Mouse (Mus musculus) activated CD4-positive, CD25-positive, alpha-beta regulatory T cell, adult 4 months (primary cell): ENCODE measurements around the gene Cyp2t4. TPM values are rescaled to one million over a fixed set of nuclear protein-coding genes. Genes with fewer than 3 reads are reported as not detected.
A peak's percentile ranks its signal among the peaks of the same experiment; 100 is the strongest.

Experiments
- ATAC-seq: one replicate; pipeline ENCODE4 v1.8.0; 2017
- polyA plus RNA-seq, 2 experiments: library from polyadenylated mRNA; unstranded; fragments of 100-300 nt; shearing (Covaris generic); gene quantifications; one replicate each; pipeline ENCODE4 v1.2.1; 2017

Cyp2t4 gene
- polyA plus RNA-seq, 2 experiments from 2014 or later: 0.41 TPM; not detected in 1

DNA sequence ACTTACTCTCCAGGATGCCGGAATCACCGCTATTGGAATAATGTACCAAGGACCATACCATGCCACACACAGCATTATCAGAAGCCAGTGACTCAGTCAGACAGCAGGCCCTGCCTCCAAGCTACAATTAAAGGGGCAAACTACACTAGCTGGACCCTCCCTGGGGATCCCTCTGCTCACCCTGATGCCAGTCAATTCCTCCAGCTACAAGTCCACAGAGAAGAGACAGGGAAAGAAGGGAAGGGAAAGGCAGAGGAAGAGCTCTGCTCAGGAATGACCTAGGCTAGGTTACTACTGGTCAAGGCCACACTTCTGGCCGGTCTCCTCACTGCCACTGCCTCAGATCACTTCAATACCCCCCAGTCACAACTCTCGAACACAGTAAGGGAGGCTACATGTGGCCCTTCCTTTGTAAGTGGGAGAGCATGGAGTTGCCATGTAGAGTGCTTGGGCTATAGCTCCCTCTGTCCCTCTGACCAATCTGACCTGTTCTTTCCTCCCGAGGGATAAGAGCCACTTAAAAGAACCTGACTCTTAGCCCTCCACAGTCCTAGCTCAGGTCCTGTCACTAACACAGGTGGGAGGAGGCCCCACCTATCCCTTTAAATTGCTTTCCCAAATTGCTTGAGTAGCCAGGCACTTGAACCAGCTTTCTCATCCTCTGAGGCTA is 9.4 kb downstream of the Cyp2t4 start:
- no peak for ATAC-seq

DNA sequence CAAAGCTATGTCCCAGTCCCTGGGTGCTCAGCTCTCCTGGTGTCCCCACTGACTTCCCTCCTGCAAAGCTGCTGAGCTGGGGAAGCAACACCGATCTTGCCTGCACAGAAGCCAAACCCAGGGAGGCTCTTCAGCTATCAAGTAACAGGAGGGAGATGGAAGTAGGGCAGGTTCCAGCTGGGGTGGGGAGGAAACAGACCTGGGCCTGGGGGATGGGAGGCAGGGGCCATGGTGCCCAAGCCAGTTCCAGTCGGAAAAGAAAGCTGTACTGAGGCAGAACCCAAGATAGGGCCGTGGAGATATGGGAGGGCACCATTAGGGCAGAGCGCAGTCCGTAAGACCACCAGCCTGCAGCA is 9.9 kb downstream of the Cyp2t4 start:
- ATAC-seq: no peak

DNA sequence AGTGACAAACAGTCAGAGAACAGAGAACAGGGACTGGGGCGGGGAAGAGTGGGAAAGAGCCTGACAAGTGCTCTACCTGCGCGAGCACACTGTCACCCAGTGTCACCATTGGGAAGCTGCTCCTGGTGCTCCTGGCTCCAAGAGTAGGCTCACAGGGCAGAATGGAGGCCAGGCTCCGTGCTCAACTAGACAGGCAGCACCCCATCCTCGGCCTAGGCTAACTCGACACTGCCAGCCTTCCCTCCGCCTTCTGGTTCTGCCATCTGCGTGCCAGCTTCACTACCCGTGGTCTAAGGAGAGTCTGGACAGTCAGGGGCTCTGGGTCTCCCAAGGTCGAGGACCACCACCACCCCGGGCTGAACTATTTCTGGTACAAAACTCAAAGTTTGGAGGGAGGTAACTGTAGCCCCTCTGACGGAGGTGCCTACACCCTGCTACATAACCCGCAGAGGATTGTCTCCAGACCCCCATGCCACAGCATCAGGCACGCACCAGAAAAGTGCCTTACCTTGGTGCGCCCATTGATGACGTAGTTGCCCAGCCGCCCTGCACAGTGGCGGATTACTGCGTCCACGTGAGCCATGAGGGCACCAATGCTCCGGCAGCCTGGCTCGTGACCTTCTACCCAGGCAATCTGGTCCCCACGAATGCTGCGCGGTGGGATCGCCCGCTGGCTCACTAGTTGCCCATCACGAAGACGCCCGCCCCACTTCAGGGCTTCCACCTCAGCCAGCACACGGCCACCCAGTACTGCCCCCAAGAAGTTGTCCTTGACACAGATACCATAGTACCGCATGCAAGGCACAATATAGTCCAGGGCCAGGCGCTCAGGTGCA is 10.8 kb downstream of the Cyp2t4 start:
- ATAC-seq: no peak

DNA sequence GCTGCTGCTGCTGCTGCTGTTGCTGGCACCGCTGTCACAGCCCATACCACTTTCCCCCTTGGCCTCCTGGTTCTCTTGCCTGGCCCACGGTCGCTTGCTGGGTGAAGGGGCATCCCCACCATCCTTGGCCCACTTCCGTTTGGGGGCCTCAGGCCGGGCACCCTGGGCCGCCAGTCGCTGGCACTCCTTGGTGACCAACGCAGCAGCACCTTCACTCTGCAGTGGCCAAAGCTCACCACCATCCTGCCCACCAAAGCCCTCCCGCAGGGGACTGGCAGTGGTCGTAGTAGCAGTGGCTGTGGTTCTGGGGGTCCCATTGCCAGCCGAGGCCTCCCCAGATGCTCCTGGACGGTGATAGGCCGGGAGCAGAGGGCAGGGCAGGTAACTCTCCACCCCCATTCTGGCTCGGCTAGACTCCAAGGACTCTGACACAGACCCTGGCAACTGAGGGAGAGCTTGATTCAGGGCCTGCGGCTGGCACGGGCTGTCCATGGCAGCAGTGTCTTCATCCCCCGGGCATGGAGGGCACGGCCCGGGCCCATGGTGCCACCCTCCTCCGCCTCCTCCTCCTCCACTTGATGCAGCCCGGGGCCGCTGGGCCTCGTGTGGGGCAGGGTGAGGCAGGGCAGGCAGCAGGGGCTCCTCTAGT is 11.6 kb downstream of the Cyp2t4 start:
- ATAC-seq: no peak

DNA sequence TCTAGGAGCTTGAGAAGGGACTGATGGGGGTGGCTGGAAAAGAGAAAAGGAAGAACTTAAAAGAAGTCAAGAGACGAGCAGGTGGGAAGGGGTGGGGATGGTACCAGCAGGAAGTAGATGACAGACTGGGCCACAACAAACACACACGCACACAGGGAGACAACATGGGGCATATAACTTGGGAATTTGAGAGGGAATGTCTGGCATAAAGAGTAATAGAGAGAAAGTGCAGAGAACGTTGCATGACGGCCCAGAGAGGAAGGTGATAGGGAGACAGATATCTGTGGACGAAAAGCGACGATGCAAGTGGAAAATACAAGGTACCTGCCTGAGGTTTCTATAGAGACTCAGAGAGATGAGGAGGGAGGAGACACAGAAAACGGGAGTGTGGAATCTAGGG is 12.2 kb downstream of the Cyp2t4 start:
- ATAC-seq: no peak

DNA sequence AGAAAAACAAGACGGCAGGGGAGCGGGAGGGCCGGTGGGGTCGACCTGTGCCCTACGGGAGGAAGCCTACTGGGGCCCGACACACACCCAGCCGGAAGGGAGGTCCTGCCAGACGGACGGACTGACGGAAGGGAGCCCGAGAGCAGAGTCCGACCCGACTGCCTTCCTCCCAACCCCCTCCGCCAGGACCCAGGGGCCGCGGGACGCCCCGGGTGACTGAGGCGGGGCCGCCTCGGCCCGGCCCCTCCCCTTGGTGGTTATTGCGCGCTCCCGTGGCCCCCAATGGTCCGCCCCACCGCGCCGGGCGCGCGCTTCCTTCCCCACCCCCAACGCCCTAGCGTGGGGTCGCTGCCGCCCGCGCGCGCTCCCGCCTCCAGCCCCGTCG is 12.7 kb downstream of the Cyp2t4 start:
- peak; percentile 26 for ATAC-seq

DNA sequence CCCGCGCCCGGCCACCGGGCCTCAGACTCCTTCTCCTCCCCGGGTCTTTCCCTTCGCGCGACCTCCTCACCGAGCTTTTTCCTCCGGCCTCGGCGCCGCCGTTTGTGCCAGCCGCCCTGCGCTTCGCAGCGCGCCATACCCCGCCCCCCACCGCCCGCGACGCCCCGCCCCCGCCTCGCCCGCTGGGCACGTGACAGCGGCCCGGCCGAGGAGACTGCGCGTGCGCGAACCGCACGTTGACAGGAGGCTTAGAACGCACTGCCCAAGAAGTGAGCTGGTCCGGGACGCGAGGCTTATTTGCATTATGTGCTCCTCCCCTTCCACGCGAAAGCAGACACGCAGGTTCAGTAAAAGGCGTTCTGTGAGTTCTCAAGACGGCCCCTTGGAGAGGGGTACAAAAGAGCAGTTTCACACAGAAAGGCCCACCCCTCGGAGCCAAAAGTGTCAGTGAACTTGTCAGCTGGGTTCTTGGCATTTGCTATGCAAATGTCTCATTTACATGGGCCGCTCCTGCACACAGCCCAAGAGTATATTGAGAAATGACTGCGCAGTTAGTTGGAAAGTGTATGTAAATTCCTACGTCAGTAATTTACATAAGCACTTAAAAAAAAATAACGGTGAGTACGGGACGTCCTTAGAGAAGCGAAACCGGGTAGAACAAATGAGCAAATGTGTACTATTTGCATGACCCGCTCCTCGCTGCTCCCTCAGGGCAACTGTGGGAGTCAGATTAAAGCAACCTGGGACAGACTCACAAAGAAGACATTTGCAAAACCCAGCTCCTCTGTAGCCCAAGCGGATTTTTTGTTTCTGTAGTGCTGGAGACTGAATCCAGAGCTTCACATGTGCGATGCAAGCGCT is 13.3 kb downstream of the Cyp2t4 start, which contains the start of gene Egln2:
TSS of gene Egln2 (minus strand) at position 189 of the 861 bp plus-strand sequence.
- peak; percentile 83 for ATAC-seq

DNA sequence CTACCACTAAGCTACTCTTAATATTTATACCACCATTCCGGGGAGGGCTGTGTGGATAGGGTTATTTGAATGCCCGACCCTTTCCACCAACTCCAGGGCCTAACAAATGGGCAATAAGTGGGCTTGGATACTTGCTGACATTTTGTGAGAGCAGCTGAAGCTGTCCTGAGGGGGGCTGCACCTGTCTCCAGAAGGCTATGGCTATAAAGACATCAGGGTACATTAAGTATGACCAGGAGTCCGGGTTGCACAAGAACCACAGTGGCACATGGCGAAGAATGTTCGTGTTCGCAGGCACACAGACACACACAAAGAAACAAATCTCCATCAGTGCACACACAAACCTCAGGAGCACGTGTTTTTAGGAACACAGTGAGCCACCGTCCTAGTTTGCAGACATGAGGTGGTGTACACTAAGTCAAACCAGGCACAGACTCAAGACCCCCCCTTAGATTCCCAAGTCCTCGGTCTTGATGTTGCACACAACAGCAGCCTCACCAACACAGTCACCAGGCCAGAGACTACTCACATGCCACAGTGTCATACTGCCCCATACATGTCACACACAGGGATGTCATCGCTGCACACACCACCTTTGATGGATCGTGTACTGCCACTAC is 14.1 kb downstream of the Cyp2t4 start:
- ATAC-seq: no peak

DNA sequence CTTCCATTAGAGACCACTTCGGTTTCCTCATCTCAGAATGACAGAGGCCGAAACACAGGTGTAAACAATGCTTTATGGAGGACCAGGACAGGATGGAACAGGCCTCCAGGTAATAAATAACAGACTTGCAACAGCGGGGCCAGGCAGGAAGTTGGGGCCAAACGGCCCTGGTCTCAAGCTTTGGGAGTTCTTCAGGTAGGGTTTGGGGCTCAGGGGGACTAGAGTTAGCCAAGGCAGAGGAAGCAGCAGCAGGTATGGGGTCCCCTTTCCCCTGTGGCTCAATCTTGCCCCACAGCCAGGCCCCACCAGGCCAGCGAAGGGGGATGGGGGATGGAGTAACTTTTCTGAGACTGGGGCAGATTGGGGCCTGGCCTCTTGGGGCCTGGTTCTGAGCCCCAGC is 14.9 kb downstream of the Cyp2t4 start:
- no peak for ATAC-seq

DNA sequence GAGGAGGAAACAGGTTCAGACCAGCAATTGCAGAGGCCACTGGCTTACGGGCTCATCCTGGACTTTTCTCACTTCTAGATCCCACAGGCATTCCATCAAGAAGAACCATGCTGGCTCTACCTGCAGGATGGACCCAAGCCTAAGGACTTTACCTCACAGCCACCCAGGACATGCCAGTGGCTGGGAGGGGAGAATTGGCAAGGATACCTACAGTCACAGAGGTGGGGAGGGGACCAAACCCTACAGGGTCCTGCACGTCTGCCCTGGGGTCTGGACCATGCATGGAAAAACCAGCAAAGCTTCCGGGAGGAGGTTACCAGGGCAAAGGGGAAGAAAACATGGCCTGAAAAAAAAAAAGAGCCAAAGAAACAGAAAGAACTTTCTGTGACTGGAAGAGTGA is 17.5 kb downstream of the Cyp2t4 start:
- ATAC-seq: no peak

DNA sequence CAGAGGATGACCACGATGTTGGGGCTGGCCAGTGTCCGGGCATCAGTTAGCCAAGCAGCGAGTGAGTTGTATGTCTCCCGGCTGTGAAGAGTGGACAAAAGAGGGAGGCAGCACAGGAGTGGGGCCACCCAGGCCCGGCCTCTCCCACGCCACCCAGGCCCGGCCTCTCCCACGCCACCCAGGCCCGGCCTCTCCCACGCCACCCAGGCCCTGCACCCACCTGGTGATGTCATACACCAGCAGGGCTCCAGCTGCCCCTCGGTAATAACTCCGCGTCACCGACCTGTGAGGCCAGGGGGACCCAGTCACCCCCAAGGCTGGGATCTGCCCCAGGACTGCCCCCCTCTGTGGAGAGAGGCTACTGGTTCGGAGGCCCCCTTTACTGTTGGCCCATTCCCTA is 21.0 kb downstream of the Cyp2t4 start:
- ATAC-seq: no peak

DNA sequence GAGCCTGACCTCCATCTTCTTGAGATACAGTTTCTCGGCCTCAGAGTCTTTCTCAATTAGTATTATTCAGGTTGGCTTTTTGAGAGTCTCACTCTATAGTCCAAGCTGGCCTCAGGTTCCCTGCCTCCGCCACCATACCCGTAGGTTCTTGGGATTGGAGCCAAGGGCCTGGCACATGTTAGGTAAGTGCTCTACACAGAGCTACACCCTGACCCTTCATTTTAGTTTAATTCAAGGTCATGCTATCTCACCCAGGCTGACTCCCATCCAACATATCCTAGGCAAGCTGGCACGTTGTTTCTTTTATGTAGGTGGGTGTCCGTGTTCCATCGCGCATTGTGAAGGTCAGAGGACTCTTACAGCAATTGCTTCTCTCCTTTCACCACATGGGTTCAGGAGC is 21.4 kb downstream of the Cyp2t4 start:
- no peak for ATAC-seq

DNA sequence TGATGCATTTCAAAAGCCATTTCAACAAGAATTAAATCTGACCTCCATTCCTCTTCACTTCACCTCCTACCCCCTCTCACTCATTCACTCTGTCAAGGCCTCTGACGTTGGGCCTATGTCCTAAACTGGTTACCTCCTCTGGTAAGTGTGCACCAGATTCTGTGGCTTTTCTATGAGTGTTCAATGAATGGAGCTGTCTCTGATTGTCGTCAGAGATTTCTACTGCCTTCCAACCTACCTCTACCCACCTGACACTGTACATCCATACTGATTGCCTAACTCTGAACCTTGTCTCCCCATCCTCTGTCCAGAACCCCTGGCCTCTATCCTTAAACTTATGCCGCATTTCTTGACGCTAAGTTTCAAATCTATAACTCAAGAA is 24.4 kb downstream of the Cyp2t4 start:
- ATAC-seq: peak; percentile 2

DNA sequence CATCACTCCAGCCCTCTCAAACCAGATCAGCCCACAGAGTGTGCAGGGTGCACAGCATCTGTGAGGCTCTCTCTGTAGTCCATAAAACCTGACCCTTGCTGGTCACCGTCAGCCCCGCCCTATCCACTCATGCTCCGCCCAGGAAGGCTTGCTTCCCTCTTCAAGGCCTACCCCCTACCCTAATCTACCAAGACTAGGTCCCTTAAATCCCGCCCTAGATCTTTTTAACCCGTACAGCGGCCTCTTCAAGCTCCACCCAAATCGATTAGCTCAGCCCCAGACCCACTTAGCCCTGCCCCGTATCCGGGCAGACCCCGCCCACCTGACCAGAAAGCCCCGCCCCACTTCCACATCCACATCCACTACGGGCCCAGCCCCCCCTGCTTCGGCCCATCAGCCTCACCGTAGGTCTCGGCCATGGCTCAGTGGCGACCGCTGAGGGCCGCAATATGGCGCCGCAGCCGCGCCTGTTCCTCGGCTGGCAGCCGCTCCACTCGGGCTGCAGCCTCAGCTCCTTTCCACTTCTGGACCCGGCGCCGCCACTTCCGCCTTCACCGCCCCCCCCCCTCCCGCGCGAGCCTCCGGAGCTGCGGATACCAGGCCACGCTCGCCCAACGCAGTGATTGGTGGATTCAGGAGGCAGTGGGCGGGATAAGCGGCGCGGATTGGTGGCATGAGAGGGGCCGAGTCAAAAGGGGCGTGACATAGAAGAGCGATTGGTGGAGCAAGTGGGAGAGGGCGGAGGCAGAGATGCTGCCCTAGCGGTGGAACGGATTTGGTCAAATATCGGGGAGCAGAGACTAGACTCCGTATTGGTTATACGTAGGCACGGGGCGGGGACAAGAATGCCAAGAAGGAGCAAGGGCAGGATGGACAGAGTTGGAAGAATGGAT is 25.1 kb downstream of the Cyp2t4 start, which contains the start of gene Rab4b:
TSS of gene Rab4b (minus strand) at position 573 of the 893 bp plus-strand sequence.
- peak; percentile 95 for ATAC-seq

DNA sequence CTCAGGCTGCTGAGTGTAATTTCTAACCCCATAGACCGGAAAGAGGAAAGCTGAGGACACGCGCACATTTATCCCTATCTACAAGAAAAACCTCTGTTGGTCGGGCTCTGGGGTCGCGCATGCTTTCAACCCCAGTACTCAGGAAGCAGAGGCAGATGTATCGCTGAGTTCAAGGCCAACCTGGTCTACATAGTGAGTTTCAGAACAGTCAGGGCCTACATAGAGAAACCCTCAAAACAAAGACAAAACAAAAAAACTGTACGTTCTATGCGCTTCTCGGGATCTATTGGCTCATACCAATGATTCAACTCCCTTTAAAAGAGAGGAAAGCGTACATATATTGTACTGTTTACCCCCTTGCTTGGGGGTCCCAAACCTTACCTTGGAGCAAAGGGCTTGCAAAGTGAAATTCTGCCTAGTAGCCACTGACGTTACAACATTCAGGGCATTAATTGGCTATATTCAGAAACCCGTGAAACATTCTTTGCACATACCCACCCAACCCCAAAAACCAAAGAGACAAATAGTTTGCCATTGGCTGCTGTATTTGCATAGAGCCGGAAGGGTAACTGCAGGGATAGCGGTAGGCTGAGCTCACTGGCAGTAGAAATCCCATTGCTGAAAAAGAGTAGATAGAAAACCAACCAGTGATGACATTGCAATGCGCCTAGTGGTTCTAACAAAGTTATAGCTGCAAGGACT is 25.9 kb downstream of the Cyp2t4 start:
- no peak for ATAC-seq

DNA sequence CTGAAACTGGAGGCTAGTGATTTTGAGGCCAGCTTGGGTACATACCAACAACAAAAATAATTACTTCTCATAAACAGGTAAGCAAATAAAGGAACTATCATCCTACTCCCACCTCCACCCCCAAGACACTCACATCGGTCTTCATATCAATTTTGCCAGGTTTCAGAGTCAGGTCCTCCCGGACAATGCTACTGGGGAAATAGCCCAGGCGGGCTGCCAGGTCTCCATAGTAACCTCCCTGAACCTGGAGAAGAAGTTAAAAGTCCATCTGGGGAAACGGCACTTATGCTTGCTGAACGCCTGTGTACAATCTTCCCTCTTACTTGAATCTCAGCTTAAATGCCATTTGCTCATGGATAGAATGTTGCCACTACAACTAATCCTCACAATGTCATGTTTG is 26.5 kb downstream of the Cyp2t4 start:
- no peak for ATAC-seq

DNA sequence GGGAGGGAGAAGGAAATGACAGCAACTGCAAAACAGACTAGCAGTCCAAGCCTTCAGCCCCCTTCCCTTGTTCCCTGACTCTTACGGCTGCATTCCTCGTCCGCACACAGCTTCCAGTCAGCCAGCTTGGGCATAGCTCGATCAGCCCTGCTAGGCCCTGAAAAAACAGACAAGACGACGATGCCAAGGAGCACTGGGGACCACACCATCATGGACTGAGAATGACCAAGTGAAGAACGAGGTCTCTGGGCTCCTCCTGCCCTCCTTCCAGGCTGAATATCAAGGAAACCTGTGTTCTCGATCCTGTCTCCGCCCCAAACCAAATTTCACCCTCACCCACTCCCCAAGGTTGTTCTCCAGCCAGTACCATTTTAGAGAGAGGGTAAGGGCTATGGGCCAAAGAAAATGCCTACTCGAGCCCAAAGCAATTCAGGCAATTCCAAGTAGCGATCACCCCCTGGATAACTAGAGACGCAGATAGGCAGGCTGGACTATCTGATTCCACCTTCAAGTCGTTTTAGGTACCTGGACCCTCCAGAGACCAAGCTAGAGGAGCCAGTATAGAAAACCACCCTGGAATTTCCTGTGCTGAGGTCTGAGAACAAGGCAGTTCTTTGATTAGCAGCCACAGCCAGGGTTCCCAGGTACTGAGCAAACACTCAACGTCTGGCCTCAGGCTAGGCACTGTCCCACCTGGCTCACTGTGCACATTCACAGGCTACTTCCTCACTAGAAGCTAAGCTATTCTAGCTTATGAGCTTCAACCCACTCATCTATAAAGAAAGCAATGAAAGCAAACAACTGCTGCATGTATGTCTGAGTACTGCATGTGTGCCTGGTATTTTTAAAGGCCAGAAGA is 27.6 kb downstream of the Cyp2t4 start, which contains the start of the genes Gm21983 and Mia:
TSS of gene Gm21983 (minus strand) at position 250 of the 859 bp plus-strand sequence.
TSS of gene Mia (minus strand) at position 321 of the 859 bp plus-strand sequence.
- no peak for ATAC-seq

DNA sequence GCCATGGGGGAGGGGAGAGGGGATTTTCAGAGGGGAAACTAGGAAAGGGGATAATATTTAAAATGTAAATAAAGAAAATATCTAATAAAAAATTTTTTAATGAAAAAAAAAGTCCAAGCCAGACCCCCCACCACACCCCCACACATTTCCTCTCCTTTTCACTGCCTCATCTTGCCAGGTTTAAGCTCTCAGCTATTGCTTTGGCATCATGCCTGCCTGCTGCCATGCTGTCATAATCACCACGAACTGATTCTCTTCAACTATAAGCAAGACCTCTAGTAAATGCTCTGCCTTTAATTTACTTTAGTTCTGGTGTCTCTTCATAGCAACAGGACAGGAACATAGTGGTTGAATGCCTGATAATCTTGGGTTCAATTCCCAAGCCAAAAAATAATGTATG is 29.0 kb downstream of the Cyp2t4 start:
- ATAC-seq: no peak

DNA sequence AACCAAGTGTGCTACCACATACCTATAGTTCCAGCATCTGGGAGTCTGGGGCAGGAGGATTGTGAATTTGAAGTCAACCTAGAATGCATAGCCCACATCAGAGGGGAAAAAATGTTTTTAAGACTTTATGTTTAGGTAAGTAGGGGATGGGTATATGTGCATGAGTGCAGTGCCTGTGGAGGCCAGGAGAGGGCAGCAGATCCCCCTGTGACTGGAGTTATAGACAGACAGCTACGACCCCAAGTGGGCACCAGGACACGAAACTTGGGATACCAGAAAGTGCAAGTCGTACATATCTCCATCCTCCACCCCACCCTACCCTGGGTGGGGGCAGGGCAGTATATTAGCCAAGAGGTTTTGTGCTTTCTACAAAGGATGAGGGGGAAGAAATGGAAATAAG is 31.4 kb downstream of the Cyp2t4 start:
- no peak for ATAC-seq
